In the genomic region with DNA sequence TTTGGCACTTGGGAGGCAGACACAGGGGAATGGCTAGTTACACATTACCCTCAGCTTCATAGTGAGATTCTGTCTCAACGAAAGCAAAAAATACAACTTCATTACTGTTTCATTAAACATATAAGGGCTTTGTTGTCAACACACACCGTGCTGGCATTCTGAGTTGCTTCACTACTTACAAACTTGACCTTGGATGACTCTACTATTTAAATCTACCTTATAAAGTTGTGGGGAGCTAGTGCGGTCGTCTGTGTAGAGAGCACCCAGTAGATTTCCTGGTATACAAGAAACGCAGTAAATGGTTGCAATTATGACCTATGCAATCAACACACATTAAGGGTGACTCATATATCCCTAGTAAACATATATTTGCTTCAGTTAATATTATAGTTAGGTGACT, we compare ENCODE assay signal across 7 mouse cellular contexts. TPM values are rescaled to one million over a fixed set of nuclear protein-coding genes. Genes with fewer than 3 reads are reported as not detected.
A peak's percentile ranks its signal among the peaks of the same experiment; 100 is the strongest.
DNase-seq lines count a peak whose midpoint lies in the region; ATAC-seq and TF ChIP-seq lines count a peak whose summit lies in the region.

No protein-coding gene starts in this region.

- peak overlapping the region; percentile 98; the same call in 1 of the 2 replicates for H3K27ac ChIP-seq in embryonic facial prominence, embryonic 12.5 days
- H3K27ac ChIP-seq in hindbrain, postnatal 0 days: peak overlapping the region; percentile 94

- WGBS in lung, adult 2 months: 16% methylated on average over 5 of the region's 5 CpGs
- WGBS in embryonic facial prominence, embryonic 12.5 days: 36% methylated on average over 5 of the region's 5 CpGs
- WGBS in hindbrain, postnatal 0 days: 27% methylated on average over 5 of the region's 5 CpGs

- peak overlapping the region; percentile 74 for H3K4me2 ChIP-seq in embryonic facial prominence, embryonic 12.5 days (replicated peaks)
- H3K4me2 ChIP-seq in hindbrain, postnatal 0 days (ENCODE audit: low read depth, low read length): peak overlapping the region; percentile 59

- no peaks in the 10 kb centered on the region for H3K27me3 ChIP-seq in embryonic facial prominence, embryonic 12.5 days
- no peaks in the 10 kb centered on the region for H3K27me3 ChIP-seq in hindbrain, postnatal 0 days (ENCODE audit: insufficient read depth, low read length)

- no peak for TF ChIP-seq CTCF in lung, adult 2 months (IDR thresholded peaks at IDR 0.05; ENCODE audit: insufficient read depth, low read length)
- no peak for TF ChIP-seq CTCF in hindbrain, postnatal 0 days (IDR thresholded peaks at IDR 0.05; ENCODE audit: low read depth)

- H3K4me1 ChIP-seq in lung, adult 2 months (ENCODE audit: control insufficient read depth, insufficient read depth, low read length): peaks cover 8% of the 10 kb centered on the region
- H3K4me1 ChIP-seq in embryonic facial prominence, embryonic 12.5 days: peaks cover 12% of the 10 kb centered on the region
- peaks cover 9% of the 10 kb centered on the region for H3K4me1 ChIP-seq in hindbrain, postnatal 0 days (ENCODE audit: insufficient read depth, low read length)

- DNase-seq in lung, adult 2 months: no peak
- no peak for DNase-seq in lung, postnatal 14 days
- DNase-seq in hindbrain, postnatal 0 days (ENCODE audit: low spot score): peak; percentile 9
- peak; percentile 54 for DNase-seq in naive thymus-derived CD4-positive, alpha-beta T cell, adult 2 months (ENCODE audit: low read depth)
- DNase-seq in T-cell, adult 2 months (ENCODE audit: low spot score): no peak
- DNase-seq in urinary bladder, postnatal 36 days (ENCODE audit: low spot score in 2 of 2): no peak

- H3K36me3 ChIP-seq in embryonic facial prominence, embryonic 12.5 days: no peaks in the 10 kb centered on the region
- H3K36me3 ChIP-seq in hindbrain, postnatal 0 days (ENCODE audit: insufficient read depth, low read length): no peaks in the 10 kb centered on the region

- peak overlapping the region; percentile 42; the same call in 1 of the 2 replicates for H3K9ac ChIP-seq in embryonic facial prominence, embryonic 12.5 days
- H3K9ac ChIP-seq in hindbrain, postnatal 0 days (replicated peaks; ENCODE audit: low read length): peak overlapping the region; percentile 87

- TF ChIP-seq POLR2A in lung, adult 2 months (IDR thresholded peaks at IDR 0.05; ENCODE audit: borderline replicate concordance, extremely low read depth, low read depth, low read length): no peak

- H3K9me3 ChIP-seq in embryonic facial prominence, embryonic 12.5 days: no peaks in the 10 kb centered on the region
- H3K9me3 ChIP-seq in hindbrain, postnatal 0 days (ENCODE audit: low read length): no peaks in the 10 kb centered on the region

- H3K4me3 ChIP-seq in lung, adult 2 months (replicated peaks; ENCODE audit: extremely low read depth, low read depth, low read length): peak overlapping the region; percentile 53
- peak overlapping the region; percentile 100 for H3K4me3 ChIP-seq in embryonic facial prominence, embryonic 12.5 days
- peak overlapping the region; percentile 73 for H3K4me3 ChIP-seq in hindbrain, postnatal 0 days (ENCODE audit: low read length)

- no peak for ATAC-seq in embryonic facial prominence, embryonic 12.5 days (ENCODE audit: insufficient number of reproducible peaks, insufficient read depth, low FRiP score, low TSS enrichment)
- 0 out of 2 replicates have a peak, but pooled peaks have one; percentile 3 for ATAC-seq in hindbrain, postnatal 0 days

RNA-seq across cellular contexts. Expression of a gene that starts 0.7 kb away (rescaled TPM):
- polyA plus RNA-seq in lung, adult 2 months (2012; rRNA removed): 58.8 and 70.4 TPM in 2 replicates
- polyA plus RNA-seq in embryonic facial prominence, embryonic 12.5 days (2016; fragmentation: Nextera tagmentation; extraction: Ambion mirVana): 38.5 and 42.3 TPM in 2 replicates
- total RNA-seq in hindbrain, postnatal 0 days (2014; rRNA removed): 88.6 and 103 TPM in 2 replicates
- polyA plus RNA-seq in hindbrain, postnatal 0 days (2015; fragmentation: Nextera tagmentation; extraction: Ambion mirVana): 10.3 and 10.6 TPM in 2 replicates

RNA-seq across cellular contexts. Expression of a gene that starts 59.1 kb away (rescaled TPM):
- 16.9 and 23.4 TPM in 2 replicates for polyA plus RNA-seq in lung, adult 2 months (2012; rRNA removed)
- 15.3 and 17.4 TPM in 2 replicates for polyA plus RNA-seq in embryonic facial prominence, embryonic 12.5 days (2016; fragmentation: Nextera tagmentation; extraction: Ambion mirVana)
- 32.7 and 33.2 TPM in 2 replicates for total RNA-seq in hindbrain, postnatal 0 days (2014; rRNA removed)
- polyA plus RNA-seq in hindbrain, postnatal 0 days (2015; fragmentation: Nextera tagmentation; extraction: Ambion mirVana): 12.0 and 14.5 TPM in 2 replicates

Comparison
In these comparisons a context has a peak if more than half of its experiments do, and no peak if none do; other contexts are left out.
1. DNase-seq: peak in hindbrain, postnatal 0 days (single experiment) and naive thymus-derived CD4-positive, alpha-beta T cell, adult 2 months (single experiment); none in lung, adult 2 months (single experiment), lung, postnatal 14 days (single experiment), T-cell, adult 2 months (single experiment) and urinary bladder, postnatal 36 days (0 of 2).
2. Peak in every context shown above with its lines, with median percentiles within 50 percentile points of each other: H3K4me3 ChIP-seq.